Mouse (Mus musculus): ENCODE measurements at regions not wholly inside any gene's neighbourhood (a gene's known extent, or its start where the extent isn't known, plus 50 kb on each side); places are given as distances from the start of the nearest gene placed in this dataset.
"Not testable (repeated sequence)": the region's sequence is repeated elsewhere in the genome, so short reads cannot be mapped to it uniquely, and the experiment has no call there.

DNA sequence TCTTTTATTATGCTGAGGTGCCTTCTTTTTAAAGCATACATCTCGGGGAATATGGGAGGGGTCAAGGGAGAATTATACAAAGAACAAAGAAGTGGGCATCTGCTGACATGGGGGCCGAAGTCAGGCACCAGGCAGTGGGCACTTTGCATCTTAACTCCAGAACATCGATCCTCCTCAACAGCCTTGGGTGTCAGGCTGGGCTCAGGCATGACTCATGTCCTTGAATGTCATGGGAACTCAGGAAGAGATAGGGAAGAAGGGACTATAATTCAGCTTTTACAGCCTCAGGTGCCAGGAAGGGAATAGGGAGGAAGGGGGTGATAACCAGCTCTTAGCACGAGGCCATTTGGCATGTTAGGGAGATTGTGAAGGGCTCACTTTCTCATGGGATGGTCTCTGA lies 85.6 kb upstream of the Ptprz1 start:
- not testable (repeated sequence) for DNase-seq (ENCODE audit: inconsistent ontology term)

DNA sequence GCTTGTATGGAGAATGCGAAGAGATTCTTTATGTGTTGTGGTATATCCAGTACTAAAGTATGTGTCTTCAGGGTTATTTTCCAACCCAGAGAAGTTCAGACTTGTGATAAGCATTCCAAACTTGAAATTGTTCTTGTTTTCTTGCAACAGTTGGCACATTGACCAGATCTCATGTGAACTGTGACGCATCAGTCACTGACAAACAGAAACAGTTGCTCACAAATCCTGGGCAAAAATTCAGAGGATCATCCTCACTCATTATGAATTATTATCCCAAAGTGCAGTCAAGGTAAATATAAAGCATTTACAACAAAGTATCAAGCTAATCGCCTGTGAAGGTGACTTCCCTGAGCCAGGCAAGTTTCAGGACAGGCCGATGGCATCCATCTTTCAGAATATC lies 83.5 kb upstream of the Ptprz1 start:
- peak; percentile 15 for DNase-seq (ENCODE audit: inconsistent ontology term)

DNA sequence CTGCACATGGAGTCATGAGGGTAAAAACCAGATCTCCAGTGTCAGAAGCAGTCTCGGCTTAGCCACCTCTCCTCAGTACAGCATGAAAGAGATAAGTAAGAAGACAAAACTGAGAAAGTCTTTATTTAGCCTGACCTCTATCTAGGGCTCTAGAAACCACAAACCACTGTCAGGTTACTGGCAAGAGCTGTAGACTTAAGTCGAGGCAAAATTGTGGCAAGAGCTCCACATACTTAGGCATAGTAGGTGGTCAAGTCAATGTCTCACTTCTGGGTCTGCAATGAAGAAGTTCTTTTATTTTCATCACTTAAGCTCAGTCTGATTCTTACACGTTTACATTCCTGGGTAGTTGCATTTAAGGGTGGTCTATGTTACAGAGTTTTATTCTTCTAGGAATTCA lies 82.7 kb upstream of the Ptprz1 start:
- DNase-seq (ENCODE audit: inconsistent ontology term), result peak; percentile 45

DNA sequence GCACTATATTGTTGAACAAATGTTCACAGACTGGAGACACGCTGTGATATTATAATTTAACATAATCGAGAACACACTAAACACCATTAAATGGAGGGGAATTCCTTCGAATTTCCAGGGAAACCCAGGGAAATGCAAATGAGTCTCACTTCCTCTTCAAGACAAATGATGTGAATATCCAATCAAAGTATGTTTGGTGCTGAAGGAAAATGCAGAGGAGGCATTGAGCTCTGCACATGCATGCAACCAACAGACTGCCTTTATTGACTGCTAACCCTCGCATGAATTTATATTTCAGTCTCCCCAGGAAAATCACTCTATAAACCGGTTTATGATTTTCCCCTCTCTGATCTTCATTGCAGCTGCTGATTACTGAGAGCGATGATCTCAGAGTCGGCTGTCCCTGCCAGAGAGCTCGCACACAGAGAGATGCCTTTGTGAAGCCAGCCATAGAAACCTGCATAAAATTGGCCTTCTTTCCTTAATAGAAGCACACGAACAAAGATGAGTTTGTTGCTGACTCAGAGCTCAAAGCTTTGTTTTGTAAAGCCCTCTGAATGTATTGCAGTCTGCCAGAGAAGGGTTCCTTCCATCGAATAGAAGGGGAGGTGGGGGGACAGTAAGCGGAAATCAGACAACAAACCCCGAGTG lies 81.1 kb upstream of the Ptprz1 start:
- peak; percentile 87 for DNase-seq (ENCODE audit: inconsistent ontology term)

DNA sequence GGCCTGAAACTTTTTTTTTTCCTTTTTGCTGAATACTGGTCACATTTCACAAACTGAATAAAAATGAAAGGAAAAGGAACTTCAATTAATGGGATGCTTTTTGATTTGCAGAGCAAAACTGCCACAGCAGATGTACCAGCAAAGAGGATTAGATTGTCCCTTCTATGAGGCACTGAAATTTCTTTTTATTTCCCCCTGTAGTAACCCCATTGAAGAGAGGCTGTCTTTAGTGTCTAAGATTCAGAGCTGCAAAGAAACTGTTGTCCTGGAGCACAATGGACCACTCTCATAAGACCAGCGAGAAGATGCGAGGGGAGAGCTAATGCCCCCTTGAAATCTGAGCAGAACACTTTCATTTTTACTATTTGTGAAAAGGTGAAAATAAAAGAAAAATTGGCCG lies 80.5 kb upstream of the Ptprz1 start:
- no peak for DNase-seq (ENCODE audit: inconsistent ontology term)

DNA sequence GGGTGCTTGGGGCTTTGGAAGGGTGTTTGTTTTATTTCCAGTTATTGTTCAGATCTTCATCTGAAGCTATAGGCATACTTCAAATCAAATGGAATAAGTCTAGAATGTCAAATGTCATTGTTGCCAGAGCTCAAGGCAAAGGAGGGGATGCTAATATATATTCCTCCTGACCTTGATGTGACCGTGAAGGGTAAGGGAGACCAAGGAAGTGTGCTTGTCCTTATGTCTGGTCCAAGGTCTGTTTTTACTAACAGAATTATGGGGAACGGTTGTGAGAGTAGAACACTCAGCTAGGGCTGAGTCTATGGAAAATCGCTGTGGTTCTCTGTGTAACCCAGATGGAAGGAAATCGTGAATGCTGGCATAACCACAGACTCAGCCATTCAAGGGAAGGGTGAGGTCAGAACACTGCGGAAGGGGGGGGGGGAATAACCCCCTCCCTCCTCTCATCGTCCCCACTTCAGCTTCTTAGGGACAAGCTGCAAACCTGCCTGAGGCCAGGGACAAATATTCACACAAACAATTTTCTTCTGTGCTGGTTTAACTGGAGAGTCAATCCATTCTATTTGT lies 79.9 kb upstream of the Ptprz1 start:
- DNase-seq (ENCODE audit: inconsistent ontology term), result peak; percentile 87

DNA sequence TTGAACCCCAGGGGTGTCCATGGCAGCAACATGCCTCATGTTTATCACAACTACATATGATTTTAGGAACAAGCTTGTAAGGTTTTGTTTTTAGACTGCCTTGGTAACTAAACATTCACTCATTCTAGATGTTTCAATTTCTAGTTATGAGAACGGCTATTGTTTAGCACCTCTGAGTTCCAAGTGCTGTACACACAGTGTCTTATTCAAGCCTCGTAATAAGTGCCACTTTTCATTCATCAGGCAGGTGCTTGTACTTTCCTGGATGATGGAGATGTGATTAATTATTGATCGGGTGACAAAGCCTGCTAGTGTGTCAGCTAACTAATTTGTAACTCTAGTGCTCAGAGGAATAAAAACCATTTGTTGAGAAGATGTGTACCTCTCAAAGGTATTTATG lies 73.4 kb upstream of the Ptprz1 start:
- DNase-seq (ENCODE audit: inconsistent ontology term), result peak; percentile 29

DNA sequence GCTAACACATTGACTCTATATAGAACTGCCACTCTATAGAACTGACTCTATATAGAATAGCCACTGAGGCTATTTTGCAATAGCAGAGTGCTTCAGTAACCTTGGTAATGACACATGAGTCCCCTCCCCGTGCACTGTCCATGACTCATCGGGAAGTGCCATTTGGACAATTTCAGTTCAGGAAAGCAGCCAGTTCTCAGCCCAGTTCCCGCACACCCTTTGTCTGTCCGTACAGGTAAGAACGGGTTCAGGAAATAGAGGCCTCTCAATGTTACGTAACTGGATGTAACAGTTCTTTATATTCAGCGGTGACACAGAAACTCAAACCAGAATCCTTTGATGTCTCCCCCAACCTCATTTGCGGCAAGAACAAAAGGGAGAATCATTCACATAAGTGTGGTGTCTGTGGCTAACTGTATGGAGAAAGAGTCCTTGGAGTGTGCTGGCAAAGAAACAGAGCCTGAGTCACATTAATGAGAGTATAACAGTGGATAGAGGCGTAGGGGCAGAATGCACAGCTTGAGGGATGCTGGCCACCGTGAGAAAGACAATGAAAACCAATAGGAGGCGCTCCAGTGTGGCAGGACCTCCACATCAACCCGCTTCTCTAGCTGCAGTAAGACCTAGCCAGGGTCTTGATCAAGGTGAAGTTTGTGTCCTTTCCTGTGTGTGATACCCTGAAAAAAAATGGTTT lies 72.8 kb upstream of the Ptprz1 start:
- peak; percentile 88 for DNase-seq (ENCODE audit: inconsistent ontology term)

DNA sequence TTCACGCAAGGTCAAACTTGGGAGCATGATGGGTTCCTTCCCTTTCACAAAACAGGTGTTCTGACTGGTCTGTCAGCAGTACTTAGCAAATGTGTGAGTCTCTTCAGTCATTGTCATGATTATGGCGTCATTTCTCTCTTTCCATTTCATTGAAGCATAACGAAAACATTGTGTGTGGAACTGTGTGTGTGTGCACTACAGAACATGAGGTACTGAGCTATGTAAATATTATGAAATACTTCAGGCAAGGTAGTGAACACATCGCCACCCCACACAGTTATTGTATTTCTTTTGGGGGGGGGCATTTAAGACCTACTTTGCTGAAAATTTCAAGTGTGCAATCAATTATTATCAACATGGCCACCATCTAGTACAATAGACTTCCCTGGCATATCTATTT lies 71.4 kb upstream of the Ptprz1 start:
- no peak for DNase-seq (ENCODE audit: inconsistent ontology term)

DNA sequence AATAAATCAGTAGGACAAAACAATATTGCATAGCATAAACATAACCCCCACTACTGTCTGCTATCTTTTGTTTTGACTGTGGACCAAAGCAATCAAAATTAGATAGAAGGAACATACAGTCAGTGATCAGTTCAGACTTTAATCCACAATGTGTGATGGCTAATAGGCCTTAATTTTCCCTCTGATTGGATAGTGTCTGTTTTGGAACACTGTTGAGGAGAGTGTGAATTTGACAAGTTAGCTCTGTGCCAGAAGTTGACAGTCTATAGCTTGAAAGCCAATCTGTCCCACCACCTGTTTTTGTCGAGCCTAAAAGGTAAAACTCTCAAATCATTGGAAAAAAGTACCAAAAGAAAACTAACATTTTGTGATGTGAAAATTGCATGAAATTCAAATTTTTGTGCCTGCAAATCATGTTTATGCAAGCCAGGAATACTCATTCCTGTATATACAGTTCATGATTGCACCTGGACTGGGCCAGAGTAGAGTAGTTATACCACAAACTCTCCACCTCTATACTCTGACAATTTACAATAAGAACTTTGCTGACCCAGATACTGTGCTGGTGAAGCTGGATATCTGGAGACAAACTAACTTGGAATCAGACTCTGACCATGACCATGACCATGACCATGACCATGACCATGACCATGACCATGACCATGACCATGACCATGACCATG lies 50.1 kb upstream of the Ptprz1 start:
- no peak for DNase-seq (ENCODE audit: inconsistent ontology term)

All from Muller cell, postnatal 12 days (primary cell).